Mouse (Mus musculus): ENCODE results near the gene Gm6685. TPM values are rescaled to one million over a fixed set of nuclear protein-coding genes. Genes with fewer than 3 reads are reported as not detected.

The Gm6685 gene
- total RNA-seq (2023): 10.4 to 16.6 TPM (median 11.6 TPM) in 4 replicates

DNA sequence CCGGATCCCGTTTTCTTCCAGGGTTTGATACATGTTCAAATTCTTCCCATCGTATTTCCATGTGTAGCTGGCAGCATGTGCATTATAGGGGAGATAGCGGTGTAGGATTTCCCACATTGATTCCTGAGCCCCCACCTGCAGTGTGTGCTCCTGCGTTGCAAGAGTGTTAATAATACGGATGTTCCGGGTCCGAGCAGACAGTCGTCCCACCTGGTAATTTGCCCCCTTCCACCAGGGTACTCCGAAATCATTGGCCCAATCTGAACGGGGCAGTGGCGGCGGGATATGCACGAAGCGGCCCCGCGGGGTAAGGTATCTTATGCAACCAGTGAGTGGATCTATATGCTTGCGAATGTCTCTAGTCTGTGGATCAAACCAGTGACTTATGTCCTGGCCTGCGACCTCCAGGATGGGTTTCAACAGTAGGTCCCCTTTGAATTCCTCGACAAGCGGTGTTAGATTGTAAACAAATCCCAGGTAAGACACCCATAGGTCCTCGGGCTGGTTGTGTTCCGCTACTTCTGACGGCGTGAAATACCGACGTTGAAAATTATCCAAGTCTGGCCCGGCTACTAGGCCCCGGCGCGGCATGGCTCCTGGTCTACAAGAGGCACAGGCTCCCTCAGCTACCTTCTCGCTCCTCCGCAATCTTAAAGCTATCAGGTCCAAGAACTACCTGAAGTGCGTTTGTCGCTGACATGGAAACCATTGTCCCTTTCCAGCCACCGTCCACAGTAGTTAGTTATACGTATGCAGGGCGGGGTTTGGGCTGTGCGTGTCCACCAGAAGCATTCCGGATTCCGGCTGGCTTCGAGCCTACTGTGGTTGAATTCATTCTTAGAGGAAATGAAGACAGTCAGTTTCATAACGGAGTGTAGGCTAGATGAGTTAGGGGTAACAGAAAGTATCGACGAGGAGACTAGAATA lies at the start of gene Gm6685:
TSS of gene Gm6685 (minus strand) at position 644 of the 927 bp plus-strand sequence.

Other genes starting within 250 kb of the Gm6685 start
- not detected in 4 replicates for gene Ccdc85a, start 244.5 kb upstream of the Gm6685 start, total RNA-seq (2023)

All from B cell, adult 62 days (primary cell).